8 mouse cellular contexts compared by ENCODE assay signal in the genomic region with DNA sequence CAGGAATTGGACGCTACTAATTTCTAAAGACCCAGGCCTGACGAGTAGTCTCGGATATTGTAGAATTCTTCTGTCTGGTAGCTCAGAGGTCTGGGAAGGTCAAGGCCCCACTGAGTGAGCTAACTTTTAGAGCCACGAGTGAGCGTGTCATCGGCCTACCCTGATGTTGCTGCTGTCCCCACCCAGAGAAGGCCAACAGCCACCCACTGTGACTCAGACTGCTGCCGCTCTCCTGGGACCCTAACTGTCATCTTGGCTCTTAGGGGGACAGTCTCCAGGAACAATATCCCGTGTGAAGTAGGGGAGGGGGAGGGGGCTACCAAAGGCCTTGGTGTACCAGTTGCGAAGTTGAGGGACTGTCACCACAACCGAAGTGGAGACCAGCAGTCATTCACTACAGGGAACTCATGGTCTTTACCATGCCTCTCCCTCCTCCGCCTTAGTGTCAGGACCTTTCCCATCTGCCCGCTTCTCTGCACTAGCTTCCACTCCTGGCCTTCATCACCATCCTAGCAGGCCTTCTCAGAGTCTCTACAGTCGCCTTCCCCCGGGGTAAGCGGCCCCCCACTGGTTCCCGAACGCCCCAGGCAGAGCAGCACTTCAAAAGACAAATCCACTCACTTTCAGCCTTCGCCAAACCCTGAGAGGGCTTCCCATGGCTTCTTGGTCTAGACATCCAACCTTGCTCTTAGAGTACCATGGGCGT. TPM values are rescaled to one million over a fixed set of nuclear protein-coding genes. Genes with fewer than 3 reads are reported as not detected.
DNase-seq lines count a peak whose midpoint lies in the region; ATAC-seq and TF ChIP-seq lines count a peak whose summit lies in the region.

No protein-coding gene starts in this region.

- H3K4me2 ChIP-seq in embryonic facial prominence, embryonic 13.5 days: peak overlapping the region; percentile 68
- peak overlapping the region; percentile 59 for H3K4me2 ChIP-seq in hindbrain, postnatal 0 days (ENCODE audit: low read depth, low read length)
- peak overlapping the region; percentile 70 for H3K4me2 ChIP-seq in neural tube, embryonic 12.5 days (replicated peaks)

- H3K27me3 ChIP-seq in embryonic facial prominence, embryonic 13.5 days: no peaks in the 10 kb centered on the region
- no peaks in the 10 kb centered on the region for H3K27me3 ChIP-seq in hindbrain, postnatal 0 days (ENCODE audit: insufficient read depth, low read length)
- no peaks in the 10 kb centered on the region for H3K27me3 ChIP-seq in neural tube, embryonic 12.5 days (replicated peaks)

- peak overlapping the region; percentile 61; the same call in 1 of the 2 replicates for H3K27ac ChIP-seq in layer of hippocampus, adult 2 months
- peak overlapping the region; percentile 94 for H3K27ac ChIP-seq in embryonic facial prominence, embryonic 13.5 days
- peak overlapping the region; percentile 82 for H3K27ac ChIP-seq in hindbrain, postnatal 0 days
- H3K27ac ChIP-seq in neural tube, embryonic 12.5 days: peak overlapping the region; percentile 50; the same call in 1 of the 2 replicates

- TF ChIP-seq CTCF in layer of hippocampus, adult 2 months (conservative IDR thresholded peaks at IDR 0.05): no peak
- TF ChIP-seq CTCF in hindbrain, postnatal 0 days (IDR thresholded peaks at IDR 0.05; ENCODE audit: low read depth): no peak

- WGBS in embryonic facial prominence, embryonic 13.5 days: 29% methylated on average over 19 of the region's 19 CpGs
- 24% methylated on average over 19 of the region's 19 CpGs for WGBS in hindbrain, postnatal 0 days
- 30% methylated on average over 19 of the region's 19 CpGs for WGBS in neural tube, embryonic 12.5 days

- no peak for DNase-seq in layer of hippocampus, adult 2 months (ENCODE audit: low spot score in 2 of 2)
- DNase-seq in layer of hippocampus, adult 9-11 months: no peak
- no peak for DNase-seq in hindbrain, postnatal 0 days (ENCODE audit: low spot score)
- DNase-seq in gastrocnemius, postnatal 25 days: no peak
- no peak for DNase-seq in frontal cortex, postnatal 36 days (ENCODE audit: low spot score in 2 of 2)
- no peak for DNase-seq in thymus, postnatal 14 days

- peak overlapping the region; percentile 33 for H3K4me3 ChIP-seq in layer of hippocampus, adult 2 months
- peak overlapping the region; percentile 36 for H3K4me3 ChIP-seq in embryonic facial prominence, embryonic 13.5 days
- peak overlapping the region; percentile 36; the same call in 1 of the 2 replicates for H3K4me3 ChIP-seq in hindbrain, postnatal 0 days (ENCODE audit: low read length)
- peak overlapping the region; percentile 25 for H3K4me3 ChIP-seq in neural tube, embryonic 12.5 days

- peaks cover 35% of the 10 kb centered on the region for H3K4me1 ChIP-seq in embryonic facial prominence, embryonic 13.5 days
- H3K4me1 ChIP-seq in hindbrain, postnatal 0 days (ENCODE audit: insufficient read depth, low read length): peaks cover 25% of the 10 kb centered on the region; the same call in 1 of the 2 replicates
- peaks cover 28% of the 10 kb centered on the region for H3K4me1 ChIP-seq in neural tube, embryonic 12.5 days

- ATAC-seq in embryonic facial prominence, embryonic 13.5 days (ENCODE audit: insufficient number of reproducible peaks, insufficient read depth, low FRiP score, low TSS enrichment, low read depth): no peak
- ATAC-seq in hindbrain, postnatal 0 days: no peak
- ATAC-seq in neural tube, embryonic 12.5 days (ENCODE audit: low FRiP score, low read depth): no peak

- H3K9ac ChIP-seq in embryonic facial prominence, embryonic 13.5 days: peak overlapping the region; percentile 65
- H3K9ac ChIP-seq in hindbrain, postnatal 0 days (replicated peaks; ENCODE audit: low read length): peak overlapping the region; percentile 31
- peak overlapping the region; percentile 57 for H3K9ac ChIP-seq in neural tube, embryonic 12.5 days

- no peaks in the 10 kb centered on the region for H3K36me3 ChIP-seq in embryonic facial prominence, embryonic 13.5 days
- H3K36me3 ChIP-seq in hindbrain, postnatal 0 days (ENCODE audit: insufficient read depth, low read length): no peaks in the 10 kb centered on the region
- H3K36me3 ChIP-seq in neural tube, embryonic 12.5 days: no peaks in the 10 kb centered on the region

- H3K9me3 ChIP-seq in embryonic facial prominence, embryonic 13.5 days: no peaks in the 10 kb centered on the region
- H3K9me3 ChIP-seq in hindbrain, postnatal 0 days (ENCODE audit: low read length): no peaks in the 10 kb centered on the region
- no peaks in the 10 kb centered on the region for H3K9me3 ChIP-seq in neural tube, embryonic 12.5 days

RNA-seq across cellular contexts. Expression of a gene that starts 2.4 kb away (rescaled TPM):
- total RNA-seq in layer of hippocampus, adult 2 months (2021): 10 to 100 TPM; 32.7 to 61.0 TPM
- polyA plus RNA-seq in embryonic facial prominence, embryonic 13.5 days (2015; fragmentation: Nextera tagmentation; extraction: Ambion mirVana): 42.6 and 49.4 TPM in 2 replicates
- 59.7 and 62.5 TPM in 2 replicates for total RNA-seq in hindbrain, postnatal 0 days (2014; rRNA removed)
- polyA plus RNA-seq in hindbrain, postnatal 0 days (2015; fragmentation: Nextera tagmentation; extraction: Ambion mirVana): 22.5 and 22.8 TPM in 2 replicates
- 54.9 and 55.5 TPM in 2 replicates for polyA plus RNA-seq in neural tube, embryonic 12.5 days (2016; fragmentation: Nextera tagmentation; extraction: Ambion mirVana)
- 10 to 100 TPM; 11.3 to 13.9 TPM for total RNA-seq in gastrocnemius, postnatal 25 days (2021)

RNA-seq across cellular contexts. Expression of a gene that starts 2.5 kb away (rescaled TPM):
- total RNA-seq in layer of hippocampus, adult 2 months (2021): not detected
- polyA plus RNA-seq in embryonic facial prominence, embryonic 13.5 days (2015; fragmentation: Nextera tagmentation; extraction: Ambion mirVana): not detected in 2 replicates
- 0.42 TPM in 1 of 2 replicates, not detected in the other for total RNA-seq in hindbrain, postnatal 0 days (2014; rRNA removed)
- 0.23 and 0.50 TPM in 2 replicates for polyA plus RNA-seq in hindbrain, postnatal 0 days (2015; fragmentation: Nextera tagmentation; extraction: Ambion mirVana)
- polyA plus RNA-seq in neural tube, embryonic 12.5 days (2016; fragmentation: Nextera tagmentation; extraction: Ambion mirVana): 0.19 and 0.32 TPM in 2 replicates
- not detected for total RNA-seq in gastrocnemius, postnatal 25 days (2021)

RNA-seq across cellular contexts. Expression of a gene that starts 39.7 kb away (rescaled TPM):
- total RNA-seq in layer of hippocampus, adult 2 months (2021): 10 to 100 TPM; 66.5 to 68.7 TPM
- 16.1 and 18.3 TPM in 2 replicates for polyA plus RNA-seq in embryonic facial prominence, embryonic 13.5 days (2015; fragmentation: Nextera tagmentation; extraction: Ambion mirVana)
- total RNA-seq in hindbrain, postnatal 0 days (2014; rRNA removed): 148 and 163 TPM in 2 replicates
- polyA plus RNA-seq in hindbrain, postnatal 0 days (2015; fragmentation: Nextera tagmentation; extraction: Ambion mirVana): 60.1 and 72.1 TPM in 2 replicates
- 32.0 and 40.8 TPM in 2 replicates for polyA plus RNA-seq in neural tube, embryonic 12.5 days (2016; fragmentation: Nextera tagmentation; extraction: Ambion mirVana)
- 1 to 10 TPM; 1.8 to 2.0 TPM for total RNA-seq in gastrocnemius, postnatal 25 days (2021)

Comparison
In these comparisons a context has a peak if more than half of its experiments do, and no peak if none do; other contexts are left out.
1. RNA of a gene that starts 39.7 kb away (total RNA-seq): 148 to 163 TPM in hindbrain, postnatal 0 days and 66.5 to 68.7 TPM in layer of hippocampus, adult 2 months; 1.8 to 2.0 TPM in gastrocnemius, postnatal 25 days; every median in the first group is over 10 times any median in the second.
2. Peak in every context shown above with its lines, with median percentiles within 50 percentile points of each other: H3K27ac ChIP-seq, H3K4me3 ChIP-seq, H3K4me2 ChIP-seq and H3K9ac ChIP-seq.